Mouse (Mus musculus) gastrocnemius, adult 2 months (tissue): ENCODE measurements around the gene Zfp219. TPM values are rescaled to one million over a fixed set of nuclear protein-coding genes. Genes with fewer than 3 reads are reported as not detected.

Experiments
- DNase-seq: peaks from one replicate; pipeline ENCODE4 v3.0.0; 2022
- H3K27ac ChIP-seq: fragments of 200-600 bp; 2 replicates; pipeline ENCODE4 v1.8.1; 2022; ENCODE audit warnings: mild to moderate bottlenecking
- H3K4me3 ChIP-seq: fragments of 200-600 bp; 2 replicates; pipeline ENCODE4 v1.8.1; 2022; ENCODE audit warnings: mild to moderate bottlenecking, moderate library complexity
- CTCF ChIP-seq: fragments of 200-600 bp; IDR thresholded peaks from 2 replicates; pipeline ENCODE4 v1.8.1; 2022; ENCODE audit warnings: antibody characterized with exemption, mild to moderate bottlenecking, moderate library complexity
- intact Hi-C: fragments of 180-260 bp; cut with DNase I; formaldehyde crosslinking; loops from one replicate; pipeline ENCODE4 v1.15.1; 2025
- total RNA-seq, 2 experiments: library from RNA; stranded (reverse); gene quantifications; 2 replicates each; pipeline ENCODE4 v1.2.3; 2021

Gene Zfp219
- total RNA-seq, 2 experiments from 2014 or later, result 13.5 to 13.8 TPM

DNA sequence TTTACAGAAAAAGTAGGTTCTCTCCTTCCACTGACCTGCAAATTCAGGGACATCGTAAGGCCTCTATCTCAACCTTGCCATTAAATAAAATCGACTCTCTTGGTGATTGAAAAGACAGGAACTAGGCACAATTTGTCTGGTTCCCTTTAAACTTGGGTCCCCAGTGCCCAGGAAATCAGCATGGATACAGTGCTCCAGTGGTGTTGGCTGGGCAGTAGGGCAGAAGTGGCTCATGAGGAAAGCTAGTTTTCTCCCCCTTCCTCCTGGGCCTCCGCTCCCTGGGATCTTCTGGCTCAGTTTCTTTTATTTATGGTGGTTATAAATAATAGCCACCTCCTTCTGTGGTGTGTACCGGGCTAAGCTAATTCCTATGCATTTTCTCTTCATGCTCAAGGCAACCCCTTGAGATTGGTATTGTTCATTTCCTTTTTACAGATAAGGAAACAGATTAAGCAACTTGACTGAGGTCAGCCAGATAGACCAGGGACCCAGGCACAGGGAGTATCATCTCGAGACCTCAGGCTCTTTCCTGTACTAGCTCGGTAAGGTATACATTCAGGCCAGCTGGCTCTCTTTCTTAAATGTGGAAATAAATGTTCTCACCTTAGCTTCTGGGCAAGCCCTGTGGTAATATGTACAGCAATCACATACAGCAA is 5.0 kb downstream of the Zfp219 start, which contains the start of gene Tmem253:
Gene Tmem253, plus strand, starts transcription at position 214 of the 656 bp plus-strand sequence.
- no peak for TF ChIP-seq CTCF
- intact Hi-C loops, result no loop called here
- no peak for DNase-seq
- peak within 1 kb of the TSS; percentile 91 for H3K27ac ChIP-seq
- H3K4me3 ChIP-seq, result peak within 1 kb of the TSS; percentile 83

GRCm38 (mm10) chr14:52014761-52015311 is 5.7 kb downstream of the Zfp219 start:
- DNase-seq, result peak; percentile 70
- H3K27ac ChIP-seq, result peak overlapping the region; percentile 91
- intact Hi-C loops, result no loop called here
- peak overlapping the region; percentile 83 for H3K4me3 ChIP-seq
- TF ChIP-seq CTCF, result 0 out of 2 replicates have a peak, but pooled peaks have one; percentile 3

- peak overlapping the region; percentile 91 for H3K27ac ChIP-seq
- intact Hi-C loops, result no loop called here
- DNase-seq, result peak; percentile 49
- no peak for TF ChIP-seq CTCF
- peak overlapping the region; percentile 83 for H3K4me3 ChIP-seq
These were observed 6.2 kb downstream of the Zfp219 start for GRCm38 (mm10) chr14:52014271-52014760.

DNA sequence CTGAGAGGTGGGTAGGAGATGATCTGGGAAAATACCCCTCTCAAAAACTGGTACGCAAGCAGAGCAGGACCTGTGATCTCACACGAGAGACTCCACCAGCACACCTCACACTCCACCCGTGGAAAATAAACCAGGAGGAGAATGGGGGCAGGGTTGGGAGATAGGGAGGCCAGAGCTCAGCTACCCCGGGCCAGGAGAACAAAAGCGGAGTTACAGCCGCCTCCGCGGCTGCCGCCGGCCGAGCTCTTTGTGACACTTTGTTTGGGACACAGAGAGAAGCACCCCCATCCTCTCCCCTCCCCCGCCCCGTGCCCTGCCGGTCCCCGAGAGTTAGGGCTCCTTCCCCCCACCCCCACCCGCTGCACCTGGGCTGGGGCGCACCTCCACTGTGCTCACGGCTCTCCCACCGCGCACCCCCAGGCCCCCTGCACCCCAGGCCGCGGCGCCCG is 6.7 kb downstream of the Zfp219 start:
- peak; percentile 46 for DNase-seq
- peak overlapping the region; percentile 83 for H3K4me3 ChIP-seq
- intact Hi-C loops, result no loop called here
- TF ChIP-seq CTCF, result no peak
- peak overlapping the region; percentile 74 for H3K27ac ChIP-seq

GRCm38 (mm10) chr14:52013021-52013610 is 7.4 kb downstream of the Zfp219 start:
- no peak for DNase-seq
- Histone ChIP-seq H3K27ac (peak overlapping the region; percentile 74), H3K4me3 (no peak overlapping the region)
- intact Hi-C loops, result no loop called here
- TF ChIP-seq CTCF, result no peak

DNA sequence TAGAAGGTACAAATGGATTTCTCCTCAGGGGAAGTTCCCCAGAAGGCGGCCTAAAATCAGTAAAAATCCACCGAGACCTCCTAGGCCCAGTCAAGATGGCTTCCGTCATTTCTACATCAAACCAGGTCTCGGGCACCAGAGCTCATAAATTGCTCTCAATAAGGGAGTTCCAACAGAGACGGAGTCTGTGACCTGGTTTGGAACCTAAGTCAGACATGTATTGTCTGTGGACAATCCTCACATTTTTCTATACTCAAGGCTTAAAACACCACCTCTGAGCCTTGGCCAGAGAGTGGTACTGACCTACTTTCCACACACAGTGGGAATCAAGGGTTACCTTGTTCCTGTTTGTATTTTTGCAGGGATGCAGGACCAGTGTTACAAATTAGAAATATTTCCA is 8.0 kb downstream of the Zfp219 start:
- Histone ChIP-seq H3K27ac (peak overlapping the region; percentile 40), H3K4me3 (no peak overlapping the region)
- TF ChIP-seq CTCF, result no peak
- no peak for DNase-seq
- intact Hi-C loops, result no loop called here

- intact Hi-C loops, result no loop called here
- TF ChIP-seq CTCF, result no peak
- H3K27ac ChIP-seq, result no peak overlapping the region
- H3K4me3 ChIP-seq, result no peak overlapping the region
- no peak for DNase-seq
These were observed 8.4 kb downstream of the Zfp219 start for GRCm38 (mm10) chr14:52012085-52012484.

GRCm38 (mm10) chr14:52011683-52012082 is 8.8 kb downstream of the Zfp219 start:
- DNase-seq, result no peak
- intact Hi-C loops, result no loop called here
- no peak for TF ChIP-seq CTCF
- no peak overlapping the region; the same call in 1 of the 2 replicates for H3K27ac ChIP-seq
- H3K4me3 ChIP-seq, result no peak overlapping the region

DNA sequence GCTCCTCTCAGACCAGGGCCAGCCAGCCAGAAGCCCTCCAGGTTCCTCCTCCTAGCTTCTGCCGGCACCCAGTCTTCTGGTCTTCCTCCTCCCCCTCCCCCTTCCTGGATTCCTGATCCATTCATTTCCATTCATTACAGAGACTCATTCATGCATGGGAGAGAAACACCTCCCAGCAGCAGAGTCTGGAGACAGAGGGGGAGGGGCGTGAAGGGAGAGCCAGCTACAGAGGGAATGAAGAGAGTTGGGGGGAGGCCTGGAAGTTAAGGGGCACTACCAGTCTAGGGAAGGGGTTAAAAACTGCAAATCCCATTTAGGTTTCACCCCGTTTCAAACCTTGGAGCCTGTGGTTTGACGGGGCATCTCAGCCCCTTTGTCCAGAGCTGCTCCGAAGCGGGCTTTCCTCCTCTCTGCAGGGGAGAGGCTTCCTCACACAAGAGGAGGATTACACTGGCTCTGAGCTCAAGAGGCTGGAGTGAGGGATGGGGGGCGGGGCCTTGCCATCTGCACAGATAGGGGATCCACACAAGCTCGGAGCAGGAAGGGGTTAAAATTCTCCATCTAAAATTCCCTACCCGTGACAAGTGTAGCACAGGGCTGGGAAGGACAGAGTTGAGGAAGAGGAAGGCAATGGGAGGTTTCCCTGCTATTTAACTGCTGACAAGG is 10.0 kb downstream of the Zfp219 start:
- Histone ChIP-seq H3K4me3 (no peak overlapping the region), H3K27ac (no peak overlapping the region)
- no peak for TF ChIP-seq CTCF
- no peak for DNase-seq
- intact Hi-C loops, result no loop called here

DNA sequence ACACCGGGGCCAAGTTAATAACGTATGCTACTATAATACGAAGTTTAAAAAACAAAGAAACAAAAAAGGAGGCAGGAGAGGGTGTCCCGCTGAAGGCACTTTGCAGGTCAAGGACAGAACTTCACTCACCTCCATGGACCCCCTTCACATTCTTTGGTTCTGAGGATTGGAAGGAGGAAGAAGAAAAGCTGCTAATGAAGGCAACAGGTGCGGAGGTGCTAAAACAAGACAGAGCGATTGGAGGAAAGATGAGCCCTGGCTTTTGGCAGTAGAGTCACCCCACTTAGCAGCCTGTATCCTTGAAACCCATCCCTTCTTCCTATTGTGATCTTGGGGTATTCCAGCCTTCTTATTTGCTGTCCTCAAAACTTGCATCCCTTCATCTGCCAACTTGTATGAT is 10.7 kb downstream of the Zfp219 start:
- DNase-seq, result no peak
- no peak overlapping the region for H3K27ac ChIP-seq
- TF ChIP-seq CTCF, result no peak
- H3K4me3 ChIP-seq, result no peak overlapping the region
- intact Hi-C loops, result loop anchor here (5.0 kb wide), 2 partner anchors 108 to 123 kb away; no protein-coding TSS in a partner anchor

DNA sequence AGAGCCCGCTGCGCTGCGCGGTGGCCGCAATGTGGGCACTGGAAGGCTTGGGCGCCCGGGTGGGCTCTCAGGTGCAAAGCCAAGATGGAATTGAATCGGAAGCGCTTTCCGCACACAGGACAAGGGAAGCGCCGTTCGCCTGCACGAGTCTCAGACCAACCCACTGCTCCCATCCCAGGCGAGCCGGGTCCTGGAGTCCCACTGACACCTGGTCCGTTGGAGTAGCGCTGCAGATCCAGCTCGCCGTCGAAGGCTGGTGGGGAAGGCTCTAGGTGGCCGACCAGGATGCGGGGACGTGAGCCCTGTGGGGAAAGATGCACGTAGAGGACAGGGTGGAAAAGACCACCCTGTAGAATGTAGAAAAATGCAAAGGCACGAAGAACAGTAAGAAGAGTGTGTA is 11.2 kb downstream of the Zfp219 start:
- H3K4me3 ChIP-seq, result 0 out of 2 replicates have a peak overlapping the region, but pooled peaks have one; percentile 1
- no peak overlapping the region for H3K27ac ChIP-seq
- no peak for DNase-seq
- intact Hi-C loops, result loop anchor here (5.0 kb wide), 2 partner anchors 107 to 122 kb away; no protein-coding TSS in a partner anchor
- no peak for TF ChIP-seq CTCF
